Mouse (Mus musculus) C2C12 (cell line): Measurements from ENCODE around the gene Tspyl1.
"Not testable (repeated sequence)": the region's sequence is repeated elsewhere in the genome, so short reads cannot be mapped to it uniquely, and the experiment has no call there.

Source experiments
- CEBPB ChIP-seq: IDR thresholded peaks from one replicate; pipeline ENCODE4 v1.6.1; 2011; ENCODE audit warnings: low read depth, mild to moderate bottlenecking, control low read depth, moderate library complexity
- CTCF ChIP-seq: IDR thresholded peaks from one replicate; pipeline ENCODE4 v1.5.1; 2011; ENCODE audit not compliant: control insufficient read depth, insufficient read depth, insufficient read length
- FOSL1 ChIP-seq: IDR thresholded peaks from one replicate; pipeline ENCODE4 v1.8.0; 2011; ENCODE audit warnings: mild to moderate bottlenecking, low read length; ENCODE audit not compliant: poor library complexity, insufficient read depth, severe bottlenecking
- MAX ChIP-seq: IDR thresholded peaks from one replicate; pipeline ENCODE4 v1.6.1; 2011; ENCODE audit warnings: mild to moderate bottlenecking, control low read depth
- MYOD1 ChIP-seq: IDR thresholded peaks from one replicate; pipeline ENCODE4 v1.6.1; 2011; ENCODE audit warnings: low read depth; ENCODE audit not compliant: control insufficient read depth, insufficient read length
- MYOG ChIP-seq: IDR thresholded peaks from one replicate; pipeline ENCODE4 v1.6.1; 2011; ENCODE audit not compliant: control insufficient read depth, insufficient read length; ENCODE audit errors: extremely low read depth
- USF1 ChIP-seq: IDR thresholded peaks from one replicate; pipeline ENCODE4 v1.6.1; 2011; ENCODE audit warnings: low read depth, mild to moderate bottlenecking, control low read depth, moderate library complexity

GRCm38 (mm10) chr10:34252833-34253232 is 29.2 kb upstream of the Tspyl1 start:
- not testable (repeated sequence) for TF ChIP-seq CTCF, FOSL1, MAX, USF1, CEBPB, MYOG, MYOD1
